Mouse (Mus musculus): ENCODE data around the gene Fam187b. TPM values are rescaled to one million over a fixed set of nuclear protein-coding genes. Genes with fewer than 3 reads are reported as not detected.

The Fam187b gene
- total RNA-seq, 4 experiments from 2014 or later, result 0.38 to 2.2 (median 0.84) TPM

GRCm38 (mm10) chr7:31008889-31009288 is 35.3 kb downstream of the Fam187b start:
- DNase-seq, result no peak

GRCm38 (mm10) chr7:31012971-31013370 is 39.4 kb downstream of the Fam187b start:
- DNase-seq, result no peak

- DNase-seq, result no peak
Observed at GRCm38 (mm10) chr7:31017104-31017901, 43.7 kb downstream of the Fam187b start.

- no peak for DNase-seq
Observed at GRCm38 (mm10) chr7:31028609-31029008, 55.0 kb downstream of the Fam187b start.

GRCm38 (mm10) chr7:31030717-31031116 is 57.1 kb downstream of the Fam187b start:
- no peak for DNase-seq

GRCm38 (mm10) chr7:31031731-31032130 is 58.1 kb downstream of the Fam187b start:
- no peak for DNase-seq

- DNase-seq, result no peak
Observed at GRCm38 (mm10) chr7:31033409-31034165, 60.0 kb downstream of the Fam187b start.

- no peak for DNase-seq
Observed at GRCm38 (mm10) chr7:31034789-31035188, 61.2 kb downstream of the Fam187b start.

GRCm38 (mm10) chr7:31035291-31035690 is 61.7 kb downstream of the Fam187b start:
- DNase-seq, result no peak

- DNase-seq, result no peak
Observed at GRCm38 (mm10) chr7:31036917-31037316, 63.3 kb downstream of the Fam187b start.

GRCm38 (mm10) chr7:31037675-31038074 is 64.1 kb downstream of the Fam187b start:
- no peak for DNase-seq

GRCm38 (mm10) chr7:31039011-31039410 is 65.4 kb downstream of the Fam187b start:
- no peak for DNase-seq

Other genes with a start within 250 kb of the Fam187b start
- 100 to 1,000 TPM; 179 to 210 (median 202) TPM for gene Tmem147, start 244.2 kb upstream of the Fam187b start, total RNA-seq (2022)
- gene Gapdhs, start 230.1 kb upstream of the Fam187b start, total RNA-seq (2022), result not detected
- gene Sbsn, start 222.3 kb upstream of the Fam187b start, total RNA-seq (2022), result 100 to 1,000 TPM; 213 to 399 (median 309) TPM
- gene Dmkn, start 210.0 kb upstream of the Fam187b start, total RNA-seq (2022), result 1 to 10 TPM; 2.7 to 4.6 (median 4.2) TPM
- gene Krtdap, start 185.9 kb upstream of the Fam187b start, total RNA-seq (2022), result not detected
- 1 to 10 TPM; 1.6 to 9.0 (median 2.6) TPM for gene Ffar2, start 150.0 kb upstream of the Fam187b start, total RNA-seq (2022)
- 1 to 10 TPM in 1 of 4 experiments, under 1 TPM in 3; 0.35 to 1.9 (median 0.75) TPM for gene Ffar3, start 117.6 kb upstream of the Fam187b start, total RNA-seq (2022)
- gene Ffar1, start 112.2 kb upstream of the Fam187b start, total RNA-seq (2022), result not detected
- 1 to 10 TPM; 1.1 to 2.3 (median 1.5) TPM for gene Cd22, start 93.4 kb upstream of the Fam187b start, total RNA-seq (2022)
- gene Mag, start 58.9 kb upstream of the Fam187b start, total RNA-seq (2022), result 1 to 10 TPM in 1 of 4 experiments, under 1 TPM in 3; 0.32 to 1.3 (median 0.42) TPM
- 1 to 10 TPM in 3 of 4 experiments, not detected in 1; 1.3 to 4.2 (median 2.6) TPM for gene Hamp2, start 49.1 kb upstream of the Fam187b start, total RNA-seq (2022)
- gene Hamp, start 29.8 kb upstream of the Fam187b start, total RNA-seq (2022), result 10 to 100 TPM in 1 of 4 experiments, 1 to 10 TPM in 1, under 1 TPM in 1, not detected in 1; 0.99 to 15.0 (median 1.0) TPM
- 100 to 1,000 TPM; 116 to 131 (median 127) TPM for gene Usf2, start 17.0 kb upstream of the Fam187b start, total RNA-seq (2022)
- gene Lsr, start 326 bp upstream of the Fam187b start, total RNA-seq (2022), result 10 to 100 TPM in 2 of 4 experiments, 1 to 10 TPM in 2; 4.1 to 36.6 (median 13.7) TPM
- gene Fxyd5, start 68.7 kb downstream of the Fam187b start, total RNA-seq (2022), result 10 to 100 TPM; 53.1 to 81.6 (median 58.8) TPM
- 1 to 10 TPM; 2.0 to 4.1 (median 2.3) TPM for gene Fxyd7, start 77.7 kb downstream of the Fam187b start, total RNA-seq (2022)
- gene Fxyd1, start 83.4 kb downstream of the Fam187b start, total RNA-seq (2022), result 100 to 1,000 TPM; 110 to 212 (median 163) TPM
- 1 to 10 TPM; 2.8 to 8.8 (median 4.2) TPM for gene Lgi4, start 85.6 kb downstream of the Fam187b start, total RNA-seq (2022)
- 1 to 10 TPM in 1 of 4 experiments, under 1 TPM in 3; 0.73 to 1.3 (median 0.86) TPM for gene Fxyd3, start 102.9 kb downstream of the Fam187b start, total RNA-seq (2022)
- gene Hpn, start 141.5 kb downstream of the Fam187b start, total RNA-seq (2022), result 1 to 10 TPM in 3 of 4 experiments, under 1 TPM in 1; 0.26 to 1.5 (median 1.2) TPM
- gene Scn1b, start 153.2 kb downstream of the Fam187b start, total RNA-seq (2022), result 10 to 100 TPM; 14.2 to 27.2 (median 18.9) TPM
- gene Gramd1a, start 182.1 kb downstream of the Fam187b start, total RNA-seq (2022), result 10 to 100 TPM; 37.7 to 65.1 (median 55.4) TPM

Measured in adrenal gland, adult 8-10 months (tissue).